Mouse (Mus musculus) G1E (cell line): ENCODE measurements around the gene Ramp1.

Source experiments
- CTCF ChIP-seq: IDR thresholded peaks from 2 replicates; pipeline ENCODE4 v1.5.1; 2012; ENCODE audit warnings: low read depth, low read length, inconsistent platforms, mixed read lengths
- GATA1 ChIP-seq: IDR thresholded peaks from 2 replicates; pipeline ENCODE4 v1.6.1; 2012; ENCODE audit warnings: borderline replicate concordance, low read length, inconsistent platforms, mixed read lengths
- GATA2 ChIP-seq: IDR thresholded peaks from 2 replicates; pipeline ENCODE4 v1.6.1; 2012; ENCODE audit warnings: low read depth, low read length, inconsistent platforms, borderline replicate concordance
- POLR2AphosphoS5 ChIP-seq: IDR thresholded peaks from 2 replicates; pipeline ENCODE4 v1.6.1; 2012; ENCODE audit warnings: low read depth, low read length, inconsistent platforms; ENCODE audit not compliant: insufficient replicate concordance
- TAL1 ChIP-seq: conservative IDR thresholded peaks from 2 replicates; pipeline ENCODE4 v1.6.1; 2012; ENCODE audit warnings: low read depth, low read length, inconsistent platforms, mixed read lengths

- TF ChIP-seq CTCF, result no peak
- TF ChIP-seq GATA1, result no peak
- TF ChIP-seq POLR2AphosphoS5, result no peak
- TF ChIP-seq TAL1, result no peak
- no peak for TF ChIP-seq GATA2
Observed at GRCm38 (mm10) chr1:91186677-91187076, 7.1 kb downstream of the Ramp1 start.
